Mouse (Mus musculus): Measurements from ENCODE around the gene Bora. TPM values are rescaled to one million over a fixed set of nuclear protein-coding genes. Genes with fewer than 3 reads are reported as not detected.

Gene Bora
- total RNA-seq, 2 experiments from 2014 or later: 14.4 to 16.2 TPM

DNA sequence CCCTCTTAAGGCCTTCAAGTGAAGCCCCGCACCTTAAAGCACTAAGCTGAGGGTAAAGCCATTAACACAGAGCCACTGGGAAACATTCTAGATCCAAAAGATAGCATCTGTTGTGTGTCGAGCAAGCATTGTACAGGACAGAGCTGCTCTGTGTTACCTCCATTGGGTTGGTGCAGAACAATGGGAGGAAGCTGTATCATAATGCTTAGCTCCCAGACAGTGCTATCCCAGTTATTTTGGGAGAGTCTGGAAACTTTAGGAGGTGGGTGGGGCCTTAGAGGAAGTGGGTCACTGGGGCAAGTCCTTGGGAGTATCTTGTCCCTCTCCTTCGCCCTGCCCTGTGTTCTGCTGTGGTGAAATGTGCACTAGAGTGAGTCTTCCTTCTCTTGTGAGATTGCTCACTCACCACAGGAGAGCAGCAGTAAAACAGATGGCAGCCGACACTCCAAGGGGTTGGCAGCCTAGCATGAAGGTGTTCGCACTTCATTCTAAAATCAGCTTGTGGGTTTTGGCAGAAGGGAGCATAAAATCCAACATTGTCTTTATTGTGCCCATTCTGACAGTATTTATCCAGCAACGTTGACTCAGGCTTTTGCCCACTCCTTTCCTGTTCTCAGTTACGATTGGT is 13.1 kb downstream of the Bora start:
- DNase-seq (ENCODE audit: low spot score in 2 of 2): no peak

DNA sequence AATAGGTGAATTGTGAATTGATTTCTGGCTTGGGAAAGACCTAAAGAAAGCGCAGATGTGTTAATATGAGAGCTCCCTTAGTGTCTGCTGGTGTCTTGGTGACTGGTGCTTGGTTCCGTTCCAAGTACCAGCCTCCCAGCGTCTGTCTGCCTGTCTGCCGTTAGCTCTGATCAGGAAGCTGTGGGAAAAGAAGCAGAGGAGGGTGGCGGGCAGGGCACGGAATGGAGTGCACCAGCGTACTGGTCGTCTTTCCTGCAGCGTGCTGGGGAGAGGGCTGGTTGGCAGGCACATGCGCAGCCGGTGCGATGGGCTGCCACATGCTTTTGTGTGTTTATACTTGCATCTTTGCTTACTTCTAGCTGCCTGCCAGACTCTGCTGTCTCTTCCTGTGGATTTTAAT is 14.6 kb downstream of the Bora start:
- no peak for DNase-seq (ENCODE audit: low spot score in 2 of 2)

DNA sequence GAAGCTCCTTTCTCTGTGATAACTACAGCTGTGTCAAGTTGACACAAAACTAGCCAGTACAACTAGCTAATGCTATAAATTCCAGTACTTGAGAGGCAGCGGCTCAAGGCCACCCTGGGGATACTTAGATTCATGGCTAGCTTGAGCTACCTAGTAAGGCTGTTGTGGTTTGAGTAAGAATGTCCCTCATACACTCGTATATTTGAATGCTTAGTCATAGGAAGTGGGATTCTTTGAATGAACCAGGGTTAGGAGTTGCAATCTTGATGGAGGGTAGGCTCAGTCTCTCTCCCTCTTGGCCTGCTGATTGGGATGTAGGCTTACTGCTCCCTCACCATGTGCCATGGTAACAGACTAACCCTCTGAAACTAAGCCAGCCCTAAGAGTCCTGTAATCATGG is 17.1 kb downstream of the Bora start:
- no peak for DNase-seq (ENCODE audit: low spot score in 2 of 2)

DNA sequence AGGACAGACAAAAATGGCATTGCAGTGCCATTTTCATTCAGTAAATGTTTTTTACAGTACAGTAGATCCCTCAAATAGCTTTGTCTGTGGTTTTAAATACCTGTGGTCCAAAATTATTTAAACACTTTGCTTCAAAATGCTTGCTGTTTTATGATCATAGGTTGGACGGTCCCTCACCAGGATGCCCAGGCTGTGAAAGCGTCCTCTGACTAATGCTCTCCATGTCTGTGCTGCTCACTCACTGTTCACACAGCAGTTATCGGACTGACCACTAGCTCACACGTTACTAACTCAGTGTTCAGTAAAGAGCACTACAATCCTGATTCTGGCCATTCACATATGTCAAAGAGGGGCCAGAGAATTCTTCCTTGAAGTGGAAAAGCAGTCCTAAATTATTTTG is 25.1 kb downstream of the Bora start:
- no peak for DNase-seq (ENCODE audit: low spot score in 2 of 2)

DNA sequence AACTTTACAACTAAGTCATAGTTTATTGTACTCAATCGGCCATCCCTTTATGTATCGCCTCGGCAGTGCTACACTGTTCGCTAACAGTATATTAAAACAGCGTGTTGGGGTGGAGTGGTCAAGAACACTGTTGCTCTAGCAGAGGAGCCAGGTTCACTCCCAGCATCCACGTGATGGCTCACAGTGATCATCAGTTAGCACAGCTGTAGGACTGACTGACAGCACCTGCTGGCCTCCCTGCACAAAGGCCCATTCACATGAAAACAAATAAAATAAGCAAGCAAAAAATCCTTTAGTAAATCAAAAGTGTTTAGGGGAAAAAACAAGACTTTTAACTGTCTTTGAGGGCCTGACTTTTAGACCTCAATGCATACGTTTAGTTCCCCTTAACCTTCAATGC is 42.9 kb downstream of the Bora start:
- DNase-seq (ENCODE audit: low spot score in 2 of 2): no peak

DNA sequence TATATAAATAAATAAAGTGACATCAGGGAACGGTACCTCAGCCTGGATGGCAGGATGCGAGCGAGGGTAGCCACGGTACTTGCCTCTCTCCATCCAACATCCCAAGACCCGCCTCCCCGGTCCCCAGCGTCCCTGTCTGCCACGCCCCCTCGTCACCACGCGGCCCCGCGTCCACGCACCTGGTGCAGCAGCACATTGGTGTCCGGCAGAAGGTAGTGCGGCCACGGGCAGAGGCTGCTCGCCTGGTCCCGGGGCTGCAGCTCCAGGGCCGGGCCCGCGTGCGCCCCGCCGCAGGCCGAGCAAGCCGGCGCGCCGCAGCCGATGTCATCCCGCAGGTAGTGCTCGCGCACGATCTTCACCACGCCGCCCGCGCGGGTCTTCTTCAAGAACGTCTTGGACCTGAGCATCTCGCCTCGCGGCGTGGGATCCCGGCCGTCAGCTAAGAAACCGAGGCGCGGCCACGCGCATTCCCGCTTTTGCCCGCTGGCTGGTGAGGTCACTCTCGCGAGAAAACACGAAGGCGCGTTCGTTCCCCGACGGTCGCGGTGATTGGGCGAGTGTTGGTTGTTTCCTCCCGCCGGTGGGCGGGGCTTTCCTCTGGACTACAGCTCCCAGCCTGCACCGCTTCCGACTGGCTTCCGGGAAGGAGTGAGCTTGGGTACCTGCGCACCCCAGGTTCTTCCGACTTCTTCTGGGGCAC is 53.4 kb downstream of the Bora start, which contains the start of the genes Pibf1 and Dis3:
Gene Pibf1 (plus strand): TSS at position 158 of the 700 bp plus-strand sequence.
Gene Dis3 (minus strand): TSS at position 504 of the 700 bp plus-strand sequence.
- peak; percentile 95 to 96 for DNase-seq (ENCODE audit: low spot score in 2 of 2)

DNA sequence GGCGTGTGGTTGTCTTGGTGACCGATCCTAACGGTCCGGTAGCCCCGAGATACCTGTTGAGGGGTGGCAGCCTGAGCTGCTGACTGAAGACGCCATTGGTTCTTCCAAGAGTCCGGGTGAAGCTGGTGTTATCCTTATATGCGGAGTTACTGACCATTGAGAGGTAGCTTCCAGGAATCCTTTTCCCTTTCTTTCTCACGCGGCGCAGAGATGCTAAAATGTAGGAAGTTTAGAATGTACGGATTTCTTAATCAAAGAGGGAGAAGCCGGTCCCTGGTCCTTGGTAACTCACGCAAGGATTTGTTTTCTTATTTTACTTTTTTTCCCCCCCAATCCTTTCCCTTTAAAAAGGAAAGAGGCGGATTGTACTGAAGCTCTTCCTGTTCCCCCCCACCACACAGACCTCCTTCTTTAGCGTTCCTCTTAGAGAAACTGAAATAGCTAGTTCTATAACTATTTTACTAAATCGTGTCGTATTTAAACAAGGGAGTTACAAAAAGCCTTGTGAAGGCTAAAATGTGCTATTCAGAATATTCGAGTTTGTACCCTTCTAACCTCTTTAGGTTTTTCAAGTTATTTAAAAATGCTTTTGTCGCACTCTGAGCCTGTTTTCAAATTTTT is 54.1 kb downstream of the Bora start:
- DNase-seq (ENCODE audit: low spot score in 2 of 2): no peak

DNA sequence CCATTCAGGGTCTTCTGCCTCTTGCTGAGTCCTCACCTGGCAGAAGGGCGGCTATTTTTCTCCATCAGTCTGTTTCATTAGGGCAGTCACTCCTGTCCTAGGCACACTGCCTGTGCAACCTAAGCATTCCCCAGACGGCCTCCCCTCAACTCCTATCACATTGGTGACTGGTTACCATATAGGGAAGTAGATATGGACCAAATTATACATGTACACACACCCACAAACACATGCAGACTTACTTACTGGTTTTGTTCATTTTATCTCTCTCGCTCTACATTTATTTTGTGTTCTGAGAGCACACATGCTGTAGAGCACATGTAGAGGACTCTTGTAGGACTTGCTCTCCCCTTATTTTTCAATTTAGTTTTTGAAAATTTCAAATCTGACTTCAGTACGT is 57.0 kb downstream of the Bora start:
- DNase-seq (ENCODE audit: low spot score in 2 of 2): no peak

DNA sequence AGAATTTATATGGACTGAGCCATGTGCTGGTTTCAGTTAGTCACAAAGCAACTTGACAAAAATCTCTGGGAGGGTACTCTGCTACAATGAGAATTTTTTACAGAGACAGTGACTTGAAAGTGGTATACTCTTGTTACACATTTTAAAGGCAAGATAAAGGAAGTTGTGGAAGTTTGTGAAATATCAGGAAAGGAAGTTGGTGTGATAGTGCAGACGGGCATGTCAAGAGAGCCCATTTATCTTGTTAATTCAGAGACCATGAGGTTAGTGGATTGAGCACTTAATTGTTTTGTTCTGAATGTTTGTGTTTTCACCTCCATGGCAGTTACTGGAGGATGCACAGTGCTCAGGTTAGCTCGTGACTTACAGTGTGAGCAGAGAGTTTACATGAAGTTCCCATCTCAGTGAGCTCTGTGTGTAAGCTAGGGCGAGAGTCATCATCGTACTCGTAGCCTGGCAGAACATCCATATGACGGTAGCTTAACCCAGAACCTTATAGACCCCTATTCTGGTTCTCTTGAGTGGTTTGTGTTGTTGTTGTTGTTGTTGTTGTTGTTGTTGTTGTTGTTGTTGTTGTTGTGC is 58.6 kb downstream of the Bora start:
- no peak for DNase-seq (ENCODE audit: low spot score in 2 of 2)

DNA sequence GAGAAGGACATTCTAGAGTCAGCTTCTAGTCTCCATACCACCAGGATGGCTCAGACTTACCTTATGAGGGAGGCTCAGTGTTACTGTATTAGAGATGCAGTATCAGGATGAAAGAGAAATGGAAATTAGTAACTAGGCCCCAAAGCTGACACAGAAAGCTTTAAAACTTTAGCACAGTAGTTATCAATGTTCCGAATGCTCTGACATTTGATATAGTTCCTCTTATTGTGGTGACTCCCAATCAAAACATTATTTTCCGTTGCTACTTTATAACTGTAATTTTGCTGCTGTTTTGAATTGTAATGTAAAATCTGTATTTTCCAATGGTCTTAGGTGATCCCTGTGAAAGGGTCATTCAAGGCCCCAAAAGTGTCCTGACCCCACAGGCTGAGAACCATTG is 60.6 kb downstream of the Bora start:
- no peak for DNase-seq (ENCODE audit: low spot score in 2 of 2)

DNA sequence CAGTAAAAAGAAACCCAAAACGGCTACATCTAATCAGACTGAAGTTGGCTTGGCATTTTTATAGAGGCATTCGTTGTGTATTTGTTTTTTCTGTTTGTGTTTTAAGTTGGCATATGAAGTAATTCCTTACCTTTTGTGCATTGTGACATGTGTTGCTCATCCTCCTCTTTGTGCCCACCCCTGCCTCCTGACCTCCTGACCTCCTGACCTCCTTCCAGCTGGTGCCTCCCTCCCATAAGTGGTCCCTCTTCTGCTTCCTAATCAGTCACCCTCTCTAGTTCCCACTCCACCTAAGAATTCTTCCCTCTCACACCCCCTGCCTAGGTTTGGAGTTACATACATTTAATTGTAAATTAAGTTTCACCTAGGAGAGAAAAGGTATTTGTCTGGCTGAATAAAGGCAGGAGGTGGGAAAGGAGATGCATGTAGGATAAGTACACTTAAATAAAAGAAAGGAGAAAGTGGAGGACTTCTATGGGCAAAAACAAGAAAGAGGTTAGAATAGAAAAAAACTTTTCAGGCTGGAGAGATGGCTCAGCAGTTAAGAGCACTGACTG is 61.7 kb downstream of the Bora start:
- DNase-seq (ENCODE audit: low spot score in 2 of 2): no peak

DNA sequence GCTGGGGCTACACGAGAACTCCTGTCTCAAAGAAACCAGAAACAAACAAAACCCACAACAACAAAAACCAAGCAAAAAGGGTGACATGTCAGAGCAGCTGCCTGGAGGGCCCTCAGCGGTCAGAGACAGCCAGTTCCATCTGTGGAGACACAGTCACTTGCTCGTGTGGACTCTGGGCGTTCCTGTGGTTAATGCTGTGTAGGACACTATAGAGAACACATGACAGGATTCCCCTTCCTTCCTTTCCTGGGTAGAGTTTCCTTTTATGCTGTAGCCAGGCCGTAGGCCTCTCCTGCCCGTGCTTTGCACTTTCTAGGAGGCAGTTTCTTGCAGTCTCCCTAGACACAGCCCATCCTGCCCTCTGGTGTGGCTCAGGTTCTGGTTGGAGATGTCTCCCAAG is 62.7 kb downstream of the Bora start:
- no peak for DNase-seq (ENCODE audit: low spot score in 2 of 2)

DNA sequence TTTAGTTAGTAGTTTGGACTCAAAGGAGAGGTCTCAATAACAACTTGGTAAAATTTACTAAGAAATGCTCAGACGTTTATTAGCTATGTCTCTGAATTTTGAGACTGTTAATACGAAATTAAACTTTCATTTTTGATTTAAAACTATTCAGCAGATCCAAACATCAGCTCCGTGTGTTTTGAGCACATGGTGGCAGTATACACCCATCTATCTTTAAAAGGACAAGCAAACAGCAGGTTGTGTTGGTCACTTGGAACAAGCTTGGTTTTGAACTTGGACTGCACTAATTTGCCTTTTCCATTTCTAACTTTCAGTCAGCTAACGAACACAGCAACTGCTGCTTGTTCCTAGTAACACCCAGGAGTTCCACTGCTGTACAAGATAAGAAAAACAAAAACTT is 71.6 kb downstream of the Bora start:
- DNase-seq (ENCODE audit: low spot score in 2 of 2): no peak

DNA sequence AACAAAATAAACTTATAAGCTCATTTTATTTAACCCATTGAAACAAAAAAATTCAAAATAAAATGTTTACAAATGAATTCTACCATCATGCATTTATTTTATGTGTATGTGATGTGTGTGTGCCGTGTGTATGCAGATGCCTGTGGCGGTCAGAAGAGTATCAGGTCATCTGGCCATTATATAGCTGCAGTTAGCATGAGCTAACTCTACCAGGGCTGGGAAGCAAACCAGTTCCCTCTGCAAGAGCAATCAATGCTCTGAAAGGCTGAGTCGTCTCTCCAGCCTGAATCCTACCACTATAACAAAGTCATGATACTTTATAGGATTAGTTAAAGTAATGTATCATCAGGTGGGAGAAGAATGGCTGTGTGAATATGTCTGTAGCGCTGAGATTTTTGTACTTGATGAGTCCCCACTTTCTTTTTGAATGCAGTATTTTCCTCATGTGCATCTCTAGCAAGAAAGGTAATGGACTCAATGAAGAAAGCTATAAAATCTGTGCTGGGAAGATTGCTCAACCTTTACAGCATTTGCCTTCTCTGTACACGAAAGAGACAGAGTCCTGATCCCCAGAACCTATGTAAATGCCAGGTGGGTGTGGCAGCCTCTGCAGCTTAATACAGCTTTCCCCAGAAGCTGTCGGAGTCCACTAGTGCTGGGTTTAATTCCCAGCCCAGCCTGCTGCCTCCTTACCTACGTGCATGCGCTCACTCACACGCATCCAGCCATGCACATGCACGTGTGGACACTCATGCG is 75.7 kb downstream of the Bora start:
- no peak for DNase-seq (ENCODE audit: low spot score in 2 of 2)

DNA sequence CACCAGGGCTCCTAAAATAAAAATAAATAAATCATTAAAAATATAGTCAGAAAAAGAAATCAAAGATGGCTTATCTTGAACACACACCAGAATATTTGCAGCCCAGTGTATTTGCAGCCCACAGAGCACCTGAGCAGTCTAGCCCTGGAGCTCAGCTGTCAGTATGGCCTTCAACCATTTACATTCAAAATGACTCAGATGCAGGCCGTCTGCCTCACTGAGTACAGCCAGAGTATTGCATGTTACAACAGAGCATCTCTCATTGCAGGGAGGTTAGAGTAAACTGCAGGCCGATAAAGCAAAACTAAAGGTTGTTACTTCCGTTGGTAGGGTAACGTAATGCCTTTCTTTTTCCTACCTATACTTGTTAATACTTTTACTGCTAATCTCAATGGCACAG is 78.1 kb downstream of the Bora start:
- DNase-seq (ENCODE audit: low spot score in 2 of 2): no peak

Other genes with a start within 250 kb of the Bora start
- gene Rpl36a-ps1, start 51.9 kb upstream of the Bora start, total RNA-seq (2021): 10 to 100 TPM in 1 of 2 experiments, 1 to 10 TPM in 1; 7.2 to 15.9 TPM
- gene Mzt1, start 88 bp upstream of the Bora start, total RNA-seq (2021): 10 to 100 TPM; 45.0 to 46.5 TPM
- 10 to 100 TPM; 14.3 to 15.3 TPM for gene Pibf1, start 53.2 kb downstream of the Bora start, total RNA-seq (2021)
- 10 to 100 TPM; 36.5 to 38.0 TPM for gene Dis3, start 53.5 kb downstream of the Bora start, total RNA-seq (2021)

Measured in adrenal gland, postnatal 4 days (tissue).